Mouse (Mus musculus) intestine, embryonic 14.5 days (tissue): Measurements from ENCODE around the gene Prrc2a. TPM values are rescaled to one million over a fixed set of nuclear protein-coding genes. Genes with fewer than 3 reads are reported as not detected.

Experiments
- ATAC-seq: fragments of 200-750 bp; cut with Nextera tagmentation; replicated peaks from 2 replicates; pipeline ENCODE4 v1.8.0; 2017; ENCODE audit warnings: low read depth, moderate number of reproducible peaks, moderate TSS enrichment, moderate library complexity; ENCODE audit not compliant: low FRiP score, low TSS enrichment
- DNase-seq: peaks from one replicate; pipeline ENCODE4 v3.0.0-alpha.2; 2018; ENCODE audit warnings: low spot score
- H3K27ac ChIP-seq: fragments of 300-500 bp; sonication (generic); 2 replicates; pipeline ENCODE4 v1.5.1; 2014; ENCODE audit warnings: low read depth, mild to moderate bottlenecking, control low read depth
- H3K27me3 ChIP-seq: fragments of 300-500 bp; sonication (generic); replicated peaks from 2 replicates; pipeline ENCODE4 v1.6.1; 2014; ENCODE audit warnings: low read length, control low read depth; ENCODE audit not compliant: control insufficient read depth, insufficient read depth
- H3K36me3 ChIP-seq: fragments of 300-500 bp; sonication (generic); 2 replicates; pipeline ENCODE4 v1.6.1; 2014; ENCODE audit warnings: low read length, control low read depth; ENCODE audit not compliant: control insufficient read depth, insufficient read depth
- H3K4me1 ChIP-seq: fragments of 300-500 bp; sonication (generic); replicated peaks from 2 replicates; pipeline ENCODE4 v1.6.1; 2014; ENCODE audit warnings: low read length, control low read depth, mixed read lengths; ENCODE audit not compliant: control insufficient read depth, insufficient read depth
- H3K4me2 ChIP-seq: fragments of 300-500 bp; sonication (generic); 2 replicates; pipeline ENCODE4 v1.6.1; 2014; ENCODE audit warnings: low read length
- H3K4me3 ChIP-seq: fragments of 300-500 bp; sonication (generic); 2 replicates; pipeline ENCODE4 v1.5.1; 2014; ENCODE audit warnings: low read depth, low read length, control low read depth, mixed read lengths
- H3K9ac ChIP-seq: fragments of 300-500 bp; sonication (generic); 2 replicates; pipeline ENCODE4 v1.6.1; 2014; ENCODE audit warnings: mild to moderate bottlenecking, low read length
- H3K9me3 ChIP-seq: fragments of 300-500 bp; sonication (generic); 2 replicates; pipeline ENCODE4 v1.6.1; 2016; ENCODE audit warnings: low read length, control low read depth; ENCODE audit not compliant: control insufficient read depth
- WGBS: fragments of 180-500 bp; shearing (Covaris S2); extraction: QIAGEN DNeasy Blood & Tissue Kit; methylation state at CpG from one replicate; pipeline ENCODE4 v1.1.7; 2014; 5-methylcytosine and 5-hydroxymethylcytosine counted together
- microRNA-seq: library from miRNA; unstranded; fragments of <30 nt; microRNA quantifications from one replicate; pipeline ENCODE4, GENCODE M21; 2016
- polyA plus RNA-seq: library from polyadenylated mRNA; unstranded; fragments of >200 nt; fragmentation: Nextera tagmentation; extraction: Ambion mirVana; gene quantifications from 2 replicates; pipeline ENCODE4 v1.2.1, GENCODE M21; 2014

Prrc2a gene
- polyA plus RNA-seq, 1 experiment from 2014 or later, result 186 TPM

GRCm38 (mm10) chr17:35102299-35102698 lies 62.4 kb downstream of the Prrc2a start:
- Histone ChIP-seq H3K4me3 (no peak overlapping the region), H3K9me3 (no peaks in the 10 kb centered on the region), H3K4me2 (no peak overlapping the region), H3K36me3 (peaks cover 61% of the 10 kb centered on the region), H3K27ac (peak overlapping the region; percentile 9; the same call in 1 of the 2 replicates), H3K27me3 (no peaks in the 10 kb centered on the region), H3K4me1 (peaks cover 5% of the 10 kb centered on the region), H3K9ac (no peak overlapping the region)
- ATAC-seq (no peak), DNase-seq (no peak)
- WGBS, result 68% methylated on average over 8 of the region's 8 CpGs

- H3K9ac ChIP-seq, result no peak overlapping the region
- no peaks in the 10 kb centered on the region for H3K9me3 ChIP-seq
- no peaks in the 10 kb centered on the region for H3K27me3 ChIP-seq
- H3K27ac ChIP-seq, result no peak overlapping the region
- no peak overlapping the region for H3K4me2 ChIP-seq
- WGBS, result 89% methylated on average over 11 of the region's 11 CpGs
- no peak for ATAC-seq
- H3K36me3 ChIP-seq, result peaks cover 73% of the 10 kb centered on the region
- DNase-seq, result no peak
- H3K4me1 ChIP-seq, result peaks cover 5% of the 10 kb centered on the region
- H3K4me3 ChIP-seq, result no peak overlapping the region
These were observed 63.5 kb downstream of the Prrc2a start for GRCm38 (mm10) chr17:35101161-35101560.

- H3K27ac ChIP-seq, result no peak overlapping the region
These were observed 64.4 kb downstream of the Prrc2a start for GRCm38 (mm10) chr17:35100196-35100765.

More at GRCm38 (mm10) chr17:35100196-35100765, 64.4 kb downstream of the Prrc2a start:
- no peak for DNase-seq
- H3K4me1 ChIP-seq, result peaks cover 5% of the 10 kb centered on the region
- WGBS, result 61% methylated on average over 10 of the region's 10 CpGs
- no peaks in the 10 kb centered on the region for H3K27me3 ChIP-seq
- no peak overlapping the region for H3K9ac ChIP-seq
- peaks cover 78% of the 10 kb centered on the region for H3K36me3 ChIP-seq
- ATAC-seq, result peak; percentile 40
- H3K4me2 ChIP-seq, result no peak overlapping the region
- H3K4me3 ChIP-seq, result no peak overlapping the region
- no peaks in the 10 kb centered on the region for H3K9me3 ChIP-seq

Small RNAs within 50 kb of the gene (microRNA-seq; reads per million reads assigned to microRNA genes)
- not detected for gene Mir6973a
- not detected for gene Mir6974

Other genes with a start within 250 kb of the Prrc2a start
- 40.1 and 42.8 TPM in 2 replicates for gene Neu1, start 233.6 kb downstream of the Prrc2a start, polyA plus RNA-seq
- 0.24 and 0.46 TPM in 2 replicates for gene Hspa1b, start 205.7 kb downstream of the Prrc2a start, polyA plus RNA-seq
- not detected in 2 replicates for gene Gm20481, start 195.0 kb downstream of the Prrc2a start, polyA plus RNA-seq
- 3.5 and 4.5 TPM in 2 replicates for gene Hspa1a, start 192.7 kb downstream of the Prrc2a start, polyA plus RNA-seq
- 0.53 and 1.2 TPM in 2 replicates for gene Hspa1l, start 192.2 kb downstream of the Prrc2a start, polyA plus RNA-seq
- gene Lsm2, start 183.0 kb downstream of the Prrc2a start, polyA plus RNA-seq, result 216 and 228 TPM in 2 replicates
- gene Vars, start 163.9 kb downstream of the Prrc2a start, polyA plus RNA-seq, result 119 and 133 TPM in 2 replicates
- 0.19 and 0.26 TPM in 2 replicates for gene Vwa7, start 148.3 kb downstream of the Prrc2a start, polyA plus RNA-seq
- gene Sapcd1, start 136.9 kb downstream of the Prrc2a start, polyA plus RNA-seq, result 20.7 and 21.5 TPM in 2 replicates
- 3.6 and 3.9 TPM in 2 replicates for gene Msh5, start 118.2 kb downstream of the Prrc2a start, polyA plus RNA-seq
- 113 and 141 TPM in 2 replicates for gene Clic1, start 114.9 kb downstream of the Prrc2a start, polyA plus RNA-seq
- 278 and 333 TPM in 2 replicates for gene Ddah2, start 105.9 kb downstream of the Prrc2a start, polyA plus RNA-seq
- gene Ly6g6c, start 99.5 kb downstream of the Prrc2a start, polyA plus RNA-seq, result not detected in 2 replicates
- gene Mpig6b, start 98.7 kb downstream of the Prrc2a start, polyA plus RNA-seq, result 0.55 and 0.81 TPM in 2 replicates
- gene Ly6g6e, start 88.0 kb downstream of the Prrc2a start, polyA plus RNA-seq, result 1.3 and 2.8 TPM in 2 replicates
- gene Ly6g6d, start 86.8 kb downstream of the Prrc2a start, polyA plus RNA-seq, result 5.0 and 6.1 TPM in 2 replicates
- gene Ly6g6f, start 79.3 kb downstream of the Prrc2a start, polyA plus RNA-seq, result 0.27 TPM in 1 of 2 replicates, not detected in the other
- gene Abhd16a, start 75.6 kb downstream of the Prrc2a start, polyA plus RNA-seq, result 86.4 and 91.0 TPM in 2 replicates
- not detected in 2 replicates for gene Ly6g5c, start 56.6 kb downstream of the Prrc2a start, polyA plus RNA-seq
- gene Ly6g5b, start 49.5 kb downstream of the Prrc2a start, polyA plus RNA-seq, result 0.64 and 0.75 TPM in 2 replicates
- 19.7 and 24.7 TPM in 2 replicates for gene Gpank1, start 43.4 kb downstream of the Prrc2a start, polyA plus RNA-seq
- gene Csnk2b, start 42.8 kb downstream of the Prrc2a start, polyA plus RNA-seq, result 275 and 286 TPM in 2 replicates
- 8.4 and 10.8 TPM in 2 replicates for gene D17H6S53E, start 38.5 kb downstream of the Prrc2a start, polyA plus RNA-seq
- gene Apom, start 32.8 kb downstream of the Prrc2a start, polyA plus RNA-seq, result 0.95 and 1.5 TPM in 2 replicates
- 75.5 and 79.5 TPM in 2 replicates for gene Bag6, start 29.7 kb downstream of the Prrc2a start, polyA plus RNA-seq
- gene Aif1, start 11.2 kb upstream of the Prrc2a start, polyA plus RNA-seq, result 15.4 and 17.5 TPM in 2 replicates
- 16.9 and 19.1 TPM in 2 replicates for gene Lst1, start 23.5 kb upstream of the Prrc2a start, polyA plus RNA-seq
- 1.1 and 1.5 TPM in 2 replicates for gene Ltb, start 29.5 kb upstream of the Prrc2a start, polyA plus RNA-seq
- gene Tnf, start 37.1 kb upstream of the Prrc2a start, polyA plus RNA-seq, result 0.12 and 0.28 TPM in 2 replicates
- 0.81 and 0.85 TPM in 2 replicates for gene Lta, start 40.5 kb upstream of the Prrc2a start, polyA plus RNA-seq
- 0.39 and 0.88 TPM in 2 replicates for gene Gm16181, start 55.9 kb upstream of the Prrc2a start, polyA plus RNA-seq
- 5.8 and 5.9 TPM in 2 replicates for gene Atp6v1g2, start 68.8 kb upstream of the Prrc2a start, polyA plus RNA-seq
- 3.1 and 4.3 TPM in 2 replicates for gene Nfkbil1, start 70.9 kb upstream of the Prrc2a start, polyA plus RNA-seq
- gene Ddx39b, start 76.8 kb upstream of the Prrc2a start, polyA plus RNA-seq, result 458 and 500 TPM in 2 replicates
- gene H2-D1, start 97.8 kb upstream of the Prrc2a start, polyA plus RNA-seq, result 102 and 108 TPM in 2 replicates
- gene H2-Q1, start 155.5 kb upstream of the Prrc2a start, polyA plus RNA-seq, result 1.2 and 1.6 TPM in 2 replicates
- 37.3 and 39.1 TPM in 2 replicates for gene H2-Q2, start 177.3 kb upstream of the Prrc2a start, polyA plus RNA-seq
- gene H2-Q4, start 214.7 kb upstream of the Prrc2a start, polyA plus RNA-seq, result 2.5 and 4.4 TPM in 2 replicates